Mouse (Mus musculus): ENCODE data around the gene Lins1. TPM values are rescaled to one million over a fixed set of nuclear protein-coding genes. Genes with fewer than 3 reads are reported as not detected.

Lins1 gene
- polyA plus RNA-seq, 1 experiment from 2014 or later: 20.2 TPM

GRCm38 (mm10) chr7:66734466-66734865 lies 44.8 kb downstream of the Lins1 start:
- H3K36me3 ChIP-seq: no peaks in the 10 kb centered on the region
- no peak overlapping the region for H3K4me2 ChIP-seq (replicated peaks)
- H3K4me1 ChIP-seq (replicated peaks): no peaks in the 10 kb centered on the region
- no peaks in the 10 kb centered on the region for H3K9me3 ChIP-seq
- H3K27ac ChIP-seq: no peak overlapping the region
- no peak overlapping the region for H3K9ac ChIP-seq (replicated peaks)
- 97% methylated on average over 4 of the region's 4 CpGs for WGBS
- H3K4me3 ChIP-seq (replicated peaks): no peak overlapping the region
- no peaks in the 10 kb centered on the region for H3K27me3 ChIP-seq
- ATAC-seq: no peak

- Histone ChIP-seq H3K9ac (replicated peaks) (no peak overlapping the region), H3K27ac (no peak overlapping the region), H3K4me1 (replicated peaks) (no peaks in the 10 kb centered on the region), H3K4me3 (replicated peaks) (no peak overlapping the region), H3K9me3 (no peaks in the 10 kb centered on the region), H3K27me3 (no peaks in the 10 kb centered on the region), H3K4me2 (replicated peaks) (no peak overlapping the region), H3K36me3 (no peaks in the 10 kb centered on the region)
- ATAC-seq: no peak
- WGBS: 94% methylated on average over 6 of the region's 6 CpGs
Observed at GRCm38 (mm10) chr7:66734993-66735392, 45.3 kb downstream of the Lins1 start.

- WGBS: 93% methylated on average over 4 of the region's 4 CpGs
Observed at GRCm38 (mm10) chr7:66737418-66737817, 47.7 kb downstream of the Lins1 start.

GRCm38 (mm10) chr7:66741008-66741407 lies 51.3 kb downstream of the Lins1 start:
- Histone ChIP-seq H3K9ac (replicated peaks) (no peak overlapping the region), H3K4me3 (replicated peaks) (no peak overlapping the region), H3K9me3 (no peaks in the 10 kb centered on the region), H3K36me3 (no peaks in the 10 kb centered on the region), H3K27ac (no peak overlapping the region), H3K27me3 (no peaks in the 10 kb centered on the region), H3K4me1 (replicated peaks) (0 out of 2 replicates have a peak, but pooled peaks cover 4% of the 10 kb centered on the region), H3K4me2 (replicated peaks) (no peak overlapping the region)
- ATAC-seq: no peak
- 83% methylated on average over 5 of the region's 5 CpGs for WGBS

More at GRCm38 (mm10) chr7:66737418-66737817, 47.7 kb downstream of the Lins1 start:
- Histone ChIP-seq H3K36me3 (no peaks in the 10 kb centered on the region), H3K4me1 (replicated peaks) (0 out of 2 replicates have a peak, but pooled peaks cover 4% of the 10 kb centered on the region), H3K4me3 (replicated peaks) (no peak overlapping the region), H3K9ac (replicated peaks) (no peak overlapping the region), H3K9me3 (no peaks in the 10 kb centered on the region), H3K27me3 (no peaks in the 10 kb centered on the region), H3K4me2 (replicated peaks) (no peak overlapping the region), H3K27ac (no peak overlapping the region)
- ATAC-seq: no peak

GRCm38 (mm10) chr7:66741412-66741811 lies 51.7 kb downstream of the Lins1 start:
- Histone ChIP-seq H3K36me3 (no peaks in the 10 kb centered on the region), H3K4me3 (replicated peaks) (no peak overlapping the region), H3K4me2 (replicated peaks) (no peak overlapping the region), H3K4me1 (replicated peaks) (0 out of 2 replicates have a peak, but pooled peaks cover 4% of the 10 kb centered on the region), H3K9ac (replicated peaks) (no peak overlapping the region), H3K27me3 (no peaks in the 10 kb centered on the region), H3K9me3 (no peaks in the 10 kb centered on the region), H3K27ac (no peak overlapping the region)
- no peak for ATAC-seq
- WGBS: 53% methylated on average over 8 of the region's 8 CpGs

GRCm38 (mm10) chr7:66743377-66743781 lies 53.7 kb downstream of the Lins1 start, which contains the start of gene Cers3:
Cers3 (plus strand) TSS chr7:66743504.
- Histone ChIP-seq H3K27ac (no peak within 1 kb of the TSS), H3K4me1 (replicated peaks) (0 out of 2 replicates have a peak, but pooled peaks cover 4% of the 10 kb centered on the region), H3K4me2 (replicated peaks) (no peak within 1 kb of the TSS), H3K27me3 (no peaks in the 10 kb centered on the region), H3K36me3 (no peaks in the 10 kb centered on the region), H3K9me3 (no peaks in the 10 kb centered on the region), H3K9ac (replicated peaks) (no peak within 1 kb of the TSS), H3K4me3 (replicated peaks) (no peak within 1 kb of the TSS)
- no peak for ATAC-seq
- 75% methylated on average over 9 of the region's 9 CpGs for WGBS

GRCm38 (mm10) chr7:66746972-66747371 lies 57.3 kb downstream of the Lins1 start:
- no peak overlapping the region for H3K27ac ChIP-seq
- H3K27me3 ChIP-seq: no peaks in the 10 kb centered on the region
- no peak overlapping the region for H3K9ac ChIP-seq (replicated peaks)
- no peak for ATAC-seq
- no peak overlapping the region for H3K4me2 ChIP-seq (replicated peaks)
- WGBS: 86% methylated on average over 7 of the region's 7 CpGs
- no peak overlapping the region for H3K4me3 ChIP-seq (replicated peaks)
- H3K36me3 ChIP-seq: no peaks in the 10 kb centered on the region
- no peaks in the 10 kb centered on the region for H3K9me3 ChIP-seq
- no peaks in the 10 kb centered on the region for H3K4me1 ChIP-seq (replicated peaks)

GRCm38 (mm10) chr7:66749998-66750397 lies 60.3 kb downstream of the Lins1 start:
- Histone ChIP-seq H3K4me1 (replicated peaks) (no peaks in the 10 kb centered on the region), H3K36me3 (no peaks in the 10 kb centered on the region), H3K9ac (replicated peaks) (no peak overlapping the region), H3K27ac (no peak overlapping the region), H3K4me3 (replicated peaks) (no peak overlapping the region), H3K4me2 (replicated peaks) (no peak overlapping the region), H3K9me3 (no peaks in the 10 kb centered on the region), H3K27me3 (no peaks in the 10 kb centered on the region)
- ATAC-seq: no peak
- 78% methylated on average over 1 of the region's 1 CpGs for WGBS

GRCm38 (mm10) chr7:66753816-66754215 lies 64.1 kb downstream of the Lins1 start:
- WGBS: 79% methylated on average over 8 of the region's 8 CpGs
- no peak overlapping the region for H3K27ac ChIP-seq

GRCm38 (mm10) chr7:66755611-66756010 lies 65.9 kb downstream of the Lins1 start:
- ATAC-seq: no peak
- Histone ChIP-seq H3K4me1 (replicated peaks) (no peaks in the 10 kb centered on the region), H3K9ac (replicated peaks) (no peak overlapping the region), H3K27ac (no peak overlapping the region), H3K9me3 (no peaks in the 10 kb centered on the region), H3K36me3 (no peaks in the 10 kb centered on the region), H3K4me2 (replicated peaks) (no peak overlapping the region), H3K27me3 (no peaks in the 10 kb centered on the region), H3K4me3 (replicated peaks) (no peak overlapping the region)
- 84% methylated on average over 7 of the region's 7 CpGs for WGBS

More at GRCm38 (mm10) chr7:66753816-66754215, 64.1 kb downstream of the Lins1 start:
- ATAC-seq: no peak
- H3K4me3 ChIP-seq (replicated peaks): no peak overlapping the region
- no peaks in the 10 kb centered on the region for H3K27me3 ChIP-seq
- H3K9me3 ChIP-seq: no peaks in the 10 kb centered on the region
- H3K4me2 ChIP-seq (replicated peaks): no peak overlapping the region
- no peaks in the 10 kb centered on the region for H3K36me3 ChIP-seq
- H3K9ac ChIP-seq (replicated peaks): no peak overlapping the region
- H3K4me1 ChIP-seq (replicated peaks): no peaks in the 10 kb centered on the region

Other genes starting within 250 kb of the Lins1 start
- 17.1 and 18.9 TPM in 2 replicates for gene Asb7, start 293 bp upstream of the Lins1 start, polyA plus RNA-seq (2015; fragmentation: Nextera tagmentation; extraction: Ambion mirVana)
- 0.48 and 0.54 TPM in 2 replicates for gene Cers3, start 53.6 kb downstream of the Lins1 start, polyA plus RNA-seq (2015; fragmentation: Nextera tagmentation; extraction: Ambion mirVana)
- 1.3 and 1.4 TPM in 2 replicates for gene Adamts17, start 149.8 kb downstream of the Lins1 start, polyA plus RNA-seq (2015; fragmentation: Nextera tagmentation; extraction: Ambion mirVana)

All from midbrain, embryonic 13.5 days (tissue).